Mouse (Mus musculus) liver, postnatal 0 days (tissue): ENCODE data around the gene Rnf26. TPM values are rescaled to one million over a fixed set of nuclear protein-coding genes. Genes with fewer than 3 reads are reported as not detected.

Experiments
- ATAC-seq: fragments of 200-750 bp; cut with Nextera tagmentation; 2 replicates; pipeline ENCODE4 v1.8.0; 2017; ENCODE audit warnings: mild to moderate bottlenecking, moderate library complexity
- DNase-seq: peaks from one replicate; pipeline ENCODE4 v3.0.0-alpha.2; 2016
- H3K27ac ChIP-seq: fragments of 300-500 bp; sonication (generic); 2 replicates; pipeline ENCODE4 v1.5.1; 2014; ENCODE audit warnings: antibody characterized with exemption, moderate library complexity, mild to moderate bottlenecking, low read depth
- H3K27me3 ChIP-seq: fragments of 300-500 bp; sonication (generic); 2 replicates; pipeline ENCODE4 v1.6.1; 2014; ENCODE audit warnings: low read length, control low read depth, mixed read lengths; ENCODE audit not compliant: insufficient read depth
- H3K36me3 ChIP-seq: fragments of 300-500 bp; sonication (generic); replicated peaks from 2 replicates; pipeline ENCODE4 v1.6.1; 2014; ENCODE audit warnings: mild to moderate bottlenecking, control low read depth, low read length, moderate library complexity, mixed read lengths; ENCODE audit not compliant: insufficient read depth
- H3K4me1 ChIP-seq: fragments of 300-500 bp; sonication (generic); 2 replicates; pipeline ENCODE4 v1.6.1; 2014; ENCODE audit warnings: antibody characterized with exemption, mild to moderate bottlenecking, control low read depth; ENCODE audit not compliant: insufficient read depth
- H3K4me2 ChIP-seq: fragments of 300-500 bp; sonication (generic); 2 replicates; pipeline ENCODE4 v1.6.1; 2014; ENCODE audit warnings: low read depth, mild to moderate bottlenecking, low read length, moderate library complexity, mixed read lengths
- H3K4me3 ChIP-seq: fragments of 300-500 bp; sonication (generic); 2 replicates; pipeline ENCODE4 v1.5.1; 2014; ENCODE audit warnings: low read depth, low read length
- H3K9ac ChIP-seq: fragments of 300-500 bp; sonication (generic); replicated peaks from 2 replicates; pipeline ENCODE4 v1.6.1; 2014; ENCODE audit warnings: mild to moderate bottlenecking, moderate library complexity
- H3K9me3 ChIP-seq: fragments of 300-500 bp; sonication (generic); 2 replicates; pipeline ENCODE4 v1.6.1; 2016; ENCODE audit warnings: mild to moderate bottlenecking, control low read depth, low read length, mixed read lengths
- CTCF ChIP-seq: sonication (generic); IDR thresholded peaks from 2 replicates; pipeline ENCODE4 v1.5.1; 2016; ENCODE audit warnings: antibody characterized with exemption, low read depth
- EP300 ChIP-seq: IDR thresholded peaks from 2 replicates; pipeline ENCODE4 v1.6.1; 2016; ENCODE audit warnings: antibody characterized with exemption, low read depth, mild to moderate bottlenecking
- WGBS: fragments of 180-500 bp; shearing (Covaris S2); extraction: QIAGEN DNeasy Blood & Tissue Kit; methylation state at CpG from one replicate; pipeline ENCODE4 v1.1.7; 2014; ENCODE audit not compliant: insufficient replicate concordance; 5-methylcytosine and 5-hydroxymethylcytosine counted together
- polyA plus RNA-seq: library from polyadenylated mRNA; unstranded; fragments of >200 nt; fragmentation: Nextera tagmentation; extraction: Ambion mirVana; gene quantifications from 2 replicates; pipeline ENCODE4 v1.2.1, GENCODE M21; 2015

Gene Rnf26
- polyA plus RNA-seq, 1 experiment from 2014 or later: 18.8 TPM

DNA sequence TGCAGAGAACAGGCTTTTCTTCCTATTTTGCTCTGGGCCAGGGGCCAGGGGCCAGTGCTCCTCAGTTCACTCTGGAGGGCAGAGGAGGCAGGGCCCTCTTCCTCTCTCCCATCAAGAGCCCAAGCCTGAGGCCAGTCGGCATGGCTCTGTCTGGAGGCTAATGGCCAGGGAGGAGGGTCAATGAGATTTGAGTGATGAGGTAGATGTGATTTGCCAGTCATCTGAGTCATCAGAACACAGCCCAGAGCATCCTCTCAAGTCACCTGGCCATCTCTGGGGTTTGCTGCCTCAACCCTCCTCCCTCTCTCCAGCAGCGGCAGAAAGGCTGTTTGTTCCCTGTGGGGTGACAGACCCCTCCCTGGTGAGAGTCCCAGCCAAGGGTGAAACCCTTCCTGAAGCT is 20.0 kb upstream of the Rnf26 start:
- H3K36me3 ChIP-seq: no peaks in the 10 kb centered on the region
- peak overlapping the region; percentile 73 for H3K4me2 ChIP-seq
- DNase-seq: no peak
- no peak overlapping the region for H3K27ac ChIP-seq
- H3K4me3 ChIP-seq: no peak overlapping the region
- ATAC-seq: no peak
- peaks cover 65% of the 10 kb centered on the region for H3K27me3 ChIP-seq
- no peaks in the 10 kb centered on the region for H3K9me3 ChIP-seq
- H3K9ac ChIP-seq: no peak overlapping the region
- TF ChIP-seq EP300: no peak
- no peak for TF ChIP-seq CTCF
- H3K4me1 ChIP-seq: peaks cover 25% of the 10 kb centered on the region
- WGBS: 30% methylated on average over 2 of the region's 2 CpGs

- no peaks in the 10 kb centered on the region for H3K36me3 ChIP-seq
- peaks cover 25% of the 10 kb centered on the region for H3K4me1 ChIP-seq
- no peak overlapping the region for H3K9ac ChIP-seq
- no peak for DNase-seq
- H3K9me3 ChIP-seq: no peaks in the 10 kb centered on the region
- no peak overlapping the region for H3K27ac ChIP-seq
- H3K27me3 ChIP-seq: peaks cover 66% of the 10 kb centered on the region
- no peak overlapping the region for H3K4me2 ChIP-seq
- no peak for TF ChIP-seq EP300
- no peak for TF ChIP-seq CTCF
- 60% methylated on average over 5 of the region's 5 CpGs for WGBS
- H3K4me3 ChIP-seq: no peak overlapping the region
- ATAC-seq: no peak
Measured at GRCm38 (mm10) chr9:44132200-44132599, 18.9 kb upstream of the Rnf26 start.

DNA sequence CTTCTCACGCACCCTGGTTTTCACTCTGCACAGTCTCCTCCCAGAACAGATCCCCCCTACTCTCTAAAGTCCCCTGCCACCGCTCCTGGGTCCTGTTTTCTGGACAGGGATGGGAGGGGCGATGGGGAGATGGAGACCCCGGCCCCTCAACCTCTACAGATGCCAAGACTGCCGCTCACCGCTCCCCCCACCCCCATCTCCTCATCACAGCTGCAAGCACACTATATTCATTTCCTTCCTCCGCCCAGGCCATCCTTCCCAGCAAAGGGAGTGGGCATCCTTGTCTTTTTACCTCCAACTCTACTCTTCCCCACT is 17.9 kb upstream of the Rnf26 start:
- TF ChIP-seq CTCF (no peak), EP300 (no peak)
- peaks cover 31% of the 10 kb centered on the region for H3K4me1 ChIP-seq

DNA sequence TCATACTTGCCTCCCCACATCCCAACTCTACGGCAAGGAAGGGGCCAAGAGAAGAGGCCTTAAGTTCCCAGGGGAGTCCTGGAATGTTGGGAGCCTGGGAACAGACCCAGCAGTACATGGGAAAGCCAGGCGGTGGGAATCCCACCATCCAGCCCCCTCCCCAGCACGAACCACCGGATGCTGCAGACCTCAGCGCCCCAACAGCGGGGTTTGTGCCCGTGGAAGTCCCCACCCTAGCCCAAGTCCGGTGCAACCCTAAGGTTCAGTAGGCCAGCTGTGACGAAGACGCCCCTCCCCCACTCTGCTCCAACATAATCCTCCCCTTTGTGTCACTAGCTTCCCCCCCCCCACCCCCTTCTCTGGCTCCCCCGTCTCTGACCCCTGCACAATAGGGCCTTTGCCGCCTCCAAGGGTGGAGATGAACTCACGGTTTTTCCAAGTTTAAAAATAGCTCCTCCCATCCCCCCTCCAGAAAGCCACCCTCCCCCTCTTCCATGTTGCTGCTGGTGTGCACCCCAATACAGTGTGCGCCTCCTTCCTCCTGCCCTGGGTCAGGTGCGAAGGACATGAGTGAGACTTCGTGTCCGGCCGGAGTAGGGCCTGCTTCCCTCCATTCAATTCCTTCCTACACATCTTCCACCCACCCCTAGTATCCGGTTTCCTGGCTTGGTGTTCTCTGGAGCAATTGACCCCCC is 17.4 kb upstream of the Rnf26 start:
- no peak for DNase-seq
- Histone ChIP-seq H3K9ac (no peak overlapping the region), H3K36me3 (no peaks in the 10 kb centered on the region), H3K4me1 (peaks cover 33% of the 10 kb centered on the region), H3K27ac (peak overlapping the region; percentile 80), H3K9me3 (no peaks in the 10 kb centered on the region), H3K4me3 (peak overlapping the region; percentile 33; the same call in 1 of the 2 replicates), H3K4me2 (peak overlapping the region; percentile 71), H3K27me3 (peaks cover 52% of the 10 kb centered on the region)
- no peak for TF ChIP-seq CTCF
- TF ChIP-seq EP300: no peak
- 13% methylated on average over 19 of the region's 19 CpGs for WGBS
- peak; percentile 43 for ATAC-seq

More for the DNA sequence above, 17.9 kb upstream of the Rnf26 start:
- Histone ChIP-seq H3K4me2 (no peak overlapping the region), H3K9ac (no peak overlapping the region), H3K27me3 (peaks cover 57% of the 10 kb centered on the region), H3K4me3 (no peak overlapping the region), H3K9me3 (no peaks in the 10 kb centered on the region), H3K36me3 (no peaks in the 10 kb centered on the region), H3K27ac (peak overlapping the region; percentile 80)
- ATAC-seq: no peak
- 34% methylated on average over 7 of the region's 7 CpGs for WGBS
- DNase-seq: no peak

- H3K9ac ChIP-seq: peak overlapping the region; percentile 37; the same call in 1 of the 2 replicates
- H3K4me1 ChIP-seq: peaks cover 32% of the 10 kb centered on the region
- 2% methylated on average over 27 of the region's 27 CpGs for WGBS
- H3K27me3 ChIP-seq: peaks cover 45% of the 10 kb centered on the region
- H3K36me3 ChIP-seq: no peaks in the 10 kb centered on the region
- peak overlapping the region; percentile 71 for H3K4me2 ChIP-seq
- peak overlapping the region; percentile 33 for H3K4me3 ChIP-seq
- TF ChIP-seq EP300 (no peak), CTCF (no peak)
- DNase-seq (peak; percentile 68), ATAC-seq (peak; percentile 58)
- no peaks in the 10 kb centered on the region for H3K9me3 ChIP-seq
- H3K27ac ChIP-seq: peak overlapping the region; percentile 81
Measured at GRCm38 (mm10) chr9:44130034-44130433, 16.7 kb upstream of the Rnf26 start.

DNA sequence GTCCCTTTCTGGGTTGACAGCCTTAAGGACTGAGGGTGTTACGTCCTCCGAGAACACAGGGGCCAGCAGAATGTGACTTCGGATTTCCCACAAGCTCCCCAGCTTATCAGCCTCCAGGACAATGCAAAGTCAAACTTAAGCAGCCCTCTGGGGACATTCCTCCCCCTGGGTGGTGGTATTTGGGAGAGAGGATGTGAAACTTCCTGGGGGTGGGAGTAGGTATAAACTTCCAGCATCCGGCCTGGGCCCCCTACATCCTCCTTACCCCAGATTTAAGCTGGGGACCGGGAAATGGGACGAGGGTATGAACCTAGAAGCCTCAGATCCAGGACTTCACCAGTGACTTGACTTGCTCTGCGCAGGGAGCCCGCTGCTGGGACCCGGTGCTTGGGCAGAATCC is 16.3 kb upstream of the Rnf26 start:
- Histone ChIP-seq H3K27me3 (peaks cover 41% of the 10 kb centered on the region), H3K9me3 (no peaks in the 10 kb centered on the region), H3K9ac (peak overlapping the region; percentile 37; the same call in 1 of the 2 replicates), H3K4me2 (peak overlapping the region; percentile 71), H3K27ac (peak overlapping the region; percentile 81), H3K36me3 (no peaks in the 10 kb centered on the region), H3K4me3 (peak overlapping the region; percentile 33), H3K4me1 (peaks cover 28% of the 10 kb centered on the region)
- peak; percentile 22 for ATAC-seq
- TF ChIP-seq EP300: no peak
- no peak for TF ChIP-seq CTCF
- WGBS: 10% methylated on average over 9 of the region's 9 CpGs
- no peak for DNase-seq
